Mouse (Mus musculus): Measurements from ENCODE around the gene Gabra2. TPM values are rescaled to one million over a fixed set of nuclear protein-coding genes. Genes with fewer than 3 reads are reported as not detected.

Gene Gabra2
- polyA plus RNA-seq, 1 experiment from 2014 or later: 44.9 TPM

DNA sequence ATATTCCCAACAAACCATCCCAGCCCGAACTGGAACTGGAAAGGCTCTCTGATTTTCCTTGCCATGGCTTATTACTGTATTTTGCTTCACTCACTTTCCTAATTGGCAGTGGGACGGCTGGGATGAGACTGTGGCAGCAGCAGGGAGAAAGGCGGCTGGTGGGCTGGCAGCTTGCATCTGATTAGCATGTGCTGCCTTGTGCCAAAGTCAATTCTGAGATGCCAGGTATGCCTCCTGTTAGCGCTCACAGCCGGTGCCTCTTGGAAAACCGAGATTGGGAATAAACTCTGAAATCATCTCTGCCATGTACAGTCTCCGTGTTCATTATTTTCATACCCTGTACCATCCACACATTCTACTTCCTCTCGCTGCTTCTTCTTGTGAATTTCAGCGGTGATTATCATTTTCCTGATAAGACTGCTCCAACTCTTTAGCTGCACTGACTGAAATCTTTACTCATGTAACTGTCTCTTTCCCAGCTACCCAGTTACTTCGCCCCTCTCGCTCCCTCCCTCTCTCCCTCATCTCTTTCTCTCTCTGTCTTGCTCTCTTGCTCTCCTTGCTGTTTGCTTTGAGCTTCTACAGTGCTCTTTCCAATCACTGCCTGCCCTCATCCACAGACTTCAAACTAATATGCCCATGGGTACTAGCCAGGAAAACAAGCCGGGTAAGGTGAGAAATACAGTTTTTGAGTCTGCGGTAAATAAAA lies 99.9 kb downstream of the Gabra2 start:
- no peaks in the 10 kb centered on the region for H3K27me3 ChIP-seq (ENCODE audit: control insufficient read depth, insufficient read depth, low read length)
- ATAC-seq (ENCODE audit: low read depth): no peak

DNA sequence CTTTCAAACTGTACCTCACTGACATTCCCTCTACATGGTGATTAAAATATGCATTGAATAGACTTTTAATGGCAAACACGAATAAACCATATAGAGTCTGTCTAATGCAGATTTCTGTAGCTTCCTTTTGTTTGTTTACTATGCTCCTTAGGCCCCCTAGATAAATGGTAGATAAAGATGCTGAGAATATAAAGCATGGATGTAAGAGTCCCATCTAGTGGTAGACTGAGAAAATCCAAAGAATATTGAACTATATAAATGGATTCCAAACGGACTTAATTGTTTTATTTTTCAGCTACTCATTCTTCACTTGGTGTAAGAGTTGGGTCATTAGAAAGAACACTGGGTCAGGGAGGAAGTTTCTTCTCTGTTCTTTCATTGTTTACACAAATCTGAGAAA lies 102.4 kb downstream of the Gabra2 start:
- Histone ChIP-seq H3K4me3 (ENCODE audit: low read depth, low read length) (no peak overlapping the region), H3K27me3 (ENCODE audit: control insufficient read depth, insufficient read depth, low read length) (no peaks in the 10 kb centered on the region), H3K9ac (replicated peaks; ENCODE audit: low read depth, low read length) (no peak overlapping the region), H3K9me3 (ENCODE audit: control insufficient read depth, low read length) (no peaks in the 10 kb centered on the region), H3K36me3 (ENCODE audit: control insufficient read depth, insufficient read depth, low read length) (no peaks in the 10 kb centered on the region), H3K27ac (ENCODE audit: low read depth, low read length) (no peak overlapping the region), H3K4me2 (ENCODE audit: low read depth, low read length) (no peak overlapping the region), H3K4me1 (ENCODE audit: control insufficient read depth, insufficient read depth, low read length) (no peaks in the 10 kb centered on the region)
- ATAC-seq (ENCODE audit: low read depth): no peak
- WGBS: 59% methylated on average over 2 of the region's 2 CpGs

More for the DNA sequence above, 99.9 kb downstream of the Gabra2 start:
- no peaks in the 10 kb centered on the region for H3K9me3 ChIP-seq (ENCODE audit: control insufficient read depth, low read length)
- no peak overlapping the region for H3K4me2 ChIP-seq (ENCODE audit: low read depth, low read length)
- H3K9ac ChIP-seq (replicated peaks; ENCODE audit: low read depth, low read length): no peak overlapping the region
- no peak overlapping the region for H3K27ac ChIP-seq (ENCODE audit: low read depth, low read length)
- 79% methylated on average over 13 of the region's 13 CpGs for WGBS
- H3K4me3 ChIP-seq (ENCODE audit: low read depth, low read length): no peak overlapping the region
- no peaks in the 10 kb centered on the region for H3K4me1 ChIP-seq (ENCODE audit: control insufficient read depth, insufficient read depth, low read length)
- no peaks in the 10 kb centered on the region for H3K36me3 ChIP-seq (ENCODE audit: control insufficient read depth, insufficient read depth, low read length)

DNA sequence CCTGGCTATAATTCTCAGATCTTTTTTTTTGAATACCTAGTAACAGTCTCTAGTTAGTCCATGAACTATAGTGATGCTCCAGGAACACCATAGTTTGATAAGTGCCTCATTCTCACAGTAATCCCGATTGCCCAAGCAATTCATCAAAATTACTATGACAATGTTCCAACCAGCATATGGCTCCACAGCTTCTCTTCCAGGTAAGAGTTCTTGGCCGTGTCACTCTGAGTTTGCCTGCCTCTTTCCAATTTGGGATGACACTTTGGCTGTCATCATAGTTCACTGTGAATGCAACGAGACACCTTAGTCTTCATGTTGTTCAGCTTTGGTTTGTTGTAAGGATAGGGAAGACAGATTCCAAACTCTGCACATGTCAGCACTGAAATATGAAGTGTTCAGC lies 104.8 kb downstream of the Gabra2 start:
- Histone ChIP-seq H3K27me3 (ENCODE audit: control insufficient read depth, insufficient read depth, low read length) (no peaks in the 10 kb centered on the region), H3K4me2 (ENCODE audit: low read depth, low read length) (no peak overlapping the region), H3K4me1 (ENCODE audit: control insufficient read depth, insufficient read depth, low read length) (no peaks in the 10 kb centered on the region), H3K36me3 (ENCODE audit: control insufficient read depth, insufficient read depth, low read length) (no peaks in the 10 kb centered on the region), H3K4me3 (ENCODE audit: low read depth, low read length) (no peak overlapping the region), H3K27ac (ENCODE audit: low read depth, low read length) (no peak overlapping the region), H3K9me3 (ENCODE audit: control insufficient read depth, low read length) (no peaks in the 10 kb centered on the region), H3K9ac (replicated peaks; ENCODE audit: low read depth, low read length) (no peak overlapping the region)
- WGBS: 91% methylated on average over 3 of the region's 3 CpGs
- ATAC-seq (ENCODE audit: low read depth): no peak

Data from neural tube, embryonic 14.5 days (tissue).